Mouse (Mus musculus): Measurements from ENCODE around the gene Tcp11l2. TPM values are rescaled to one million over a fixed set of nuclear protein-coding genes. Genes with fewer than 3 reads are reported as not detected.
A peak's percentile ranks its signal among the peaks of the same experiment; 100 is the strongest.

The Tcp11l2 gene
- polyA plus RNA-seq, 1 experiment, result 7.8 TPM

GRCm38 (mm10) chr10:84591640-84592148, 15.3 kb downstream of the Tcp11l2 start:
- WGBS, result 67% methylated on average over 2 of the region's 2 CpGs
- no peak for DNase-seq (ENCODE audit: low read depth, low spot score)

- 72% methylated on average over 3 of the region's 3 CpGs for WGBS
- no peak for DNase-seq (ENCODE audit: low read depth, low spot score)
These were observed 16.3 kb downstream of the Tcp11l2 start for GRCm38 (mm10) chr10:84592745-84593144.

GRCm38 (mm10) chr10:84597127-84597785, 20.8 kb downstream of the Tcp11l2 start:
- WGBS, result 53% methylated on average over 3 of the region's 3 CpGs
- no peak for DNase-seq (ENCODE audit: low read depth, low spot score)

- WGBS, result 58% methylated on average over 1 of the region's 1 CpGs
- no peak for DNase-seq (ENCODE audit: low read depth, low spot score)
These were observed 21.7 kb downstream of the Tcp11l2 start for GRCm38 (mm10) chr10:84598172-84598571.

- DNase-seq (ENCODE audit: low read depth, low spot score), result no peak
- 71% methylated on average over 6 of the region's 6 CpGs for WGBS
These were observed 23.7 kb downstream of the Tcp11l2 start for GRCm38 (mm10) chr10:84600136-84600535.

GRCm38 (mm10) chr10:84604335-84604734, 27.9 kb downstream of the Tcp11l2 start:
- DNase-seq (ENCODE audit: low read depth, low spot score), result no peak
- 86% methylated on average over 1 of the region's 1 CpGs for WGBS

- 79% methylated on average over 3 of the region's 3 CpGs for WGBS
- DNase-seq (ENCODE audit: low read depth, low spot score), result no peak
These were observed 31.9 kb downstream of the Tcp11l2 start for GRCm38 (mm10) chr10:84608361-84608760.

- 53% methylated on average over 4 of the region's 4 CpGs for WGBS
- no peak for DNase-seq (ENCODE audit: low read depth, low spot score)
These were observed 33.9 kb downstream of the Tcp11l2 start for GRCm38 (mm10) chr10:84610324-84610723.

GRCm38 (mm10) chr10:84610783-84611182, 34.4 kb downstream of the Tcp11l2 start:
- WGBS, result 72% methylated on average over 3 of the region's 3 CpGs
- no peak for DNase-seq (ENCODE audit: low read depth, low spot score)

GRCm38 (mm10) chr10:84611664-84612063, 35.2 kb downstream of the Tcp11l2 start:
- 66% methylated on average over 3 of the region's 3 CpGs for WGBS
- no peak for DNase-seq (ENCODE audit: low read depth, low spot score)

GRCm38 (mm10) chr10:84612281-84612680, 35.9 kb downstream of the Tcp11l2 start:
- WGBS, result 81% methylated on average over 2 of the region's 2 CpGs
- DNase-seq (ENCODE audit: low read depth, low spot score), result no peak

- no peak for DNase-seq (ENCODE audit: low read depth, low spot score)
- WGBS, result 81% methylated on average over 8 of the region's 8 CpGs
These were observed 36.9 kb downstream of the Tcp11l2 start for GRCm38 (mm10) chr10:84613366-84613765.

- WGBS, result 66% methylated on average over 3 of the region's 3 CpGs
- no peak for DNase-seq (ENCODE audit: low read depth, low spot score)
These were observed 38.6 kb downstream of the Tcp11l2 start for GRCm38 (mm10) chr10:84615076-84615475.

GRCm38 (mm10) chr10:84621826-84622790, 45.7 kb downstream of the Tcp11l2 start, which contains the start of gene Polr3b:
Gene Polr3b, plus strand, starts transcription at chr10:84622292.
- DNase-seq (ENCODE audit: low read depth, low spot score), result peak; percentile 94
- 5% methylated on average over 53 of the region's 53 CpGs for WGBS

- no peak for DNase-seq (ENCODE audit: low read depth, low spot score)
- 67% methylated on average over 5 of the region's 5 CpGs for WGBS
These were observed 54.8 kb downstream of the Tcp11l2 start for GRCm38 (mm10) chr10:84631182-84631581.

GRCm38 (mm10) chr10:84632005-84632404, 55.6 kb downstream of the Tcp11l2 start:
- DNase-seq (ENCODE audit: low read depth, low spot score), result no peak
- 85% methylated on average over 4 of the region's 4 CpGs for WGBS

- 93% methylated on average over 10 of the region's 10 CpGs for WGBS
- DNase-seq (ENCODE audit: low read depth, low spot score), result no peak
These were observed 60.2 kb downstream of the Tcp11l2 start for GRCm38 (mm10) chr10:84636656-84637055.

- DNase-seq (ENCODE audit: low read depth, low spot score), result no peak
- WGBS, result 87% methylated on average over 4 of the region's 4 CpGs
These were observed 62.0 kb downstream of the Tcp11l2 start for GRCm38 (mm10) chr10:84638382-84638781.

- DNase-seq (ENCODE audit: low read depth, low spot score), result no peak
- WGBS, result 33% methylated on average over 4 of the region's 4 CpGs
These were observed 63.3 kb downstream of the Tcp11l2 start for GRCm38 (mm10) chr10:84639525-84640287.

- no peak for DNase-seq (ENCODE audit: low read depth, low spot score)
- WGBS, result 91% methylated on average over 7 of the region's 7 CpGs
These were observed 64.4 kb downstream of the Tcp11l2 start for GRCm38 (mm10) chr10:84640861-84641260.
